Mouse (Mus musculus) myocyte (in vitro differentiated cells): ENCODE measurements at regions not wholly inside any gene's neighbourhood (a gene's known extent, or its start where the extent isn't known, plus 50 kb on each side); places are given as distances from the start of the nearest gene placed in this dataset.
"Not testable (repeated sequence)": the region's sequence is repeated elsewhere in the genome, so short reads cannot be mapped to it uniquely, and the experiment has no call there.

ENCODE experiments used
- H3K27me3 ChIP-seq: one replicate; pipeline ENCODE4 v1.6.1; 2011; ENCODE audit not compliant: control insufficient read depth, insufficient read depth, insufficient read length
- H3K36me3 ChIP-seq: one replicate; pipeline ENCODE4 v1.6.1; 2011; ENCODE audit not compliant: control insufficient read depth, insufficient read depth
- H3K4me2 ChIP-seq: one replicate; pipeline ENCODE4 v1.6.1; 2011; ENCODE audit warnings: low read depth, control low read depth
- H3K4me3 ChIP-seq: one replicate; pipeline ENCODE4 v1.5.1; 2011; ENCODE audit warnings: mild to moderate bottlenecking, control low read depth, moderate library complexity
- H3K79me2 ChIP-seq: one replicate; pipeline ENCODE4 v1.6.1; 2011; ENCODE audit not compliant: control insufficient read depth, insufficient read depth
- H3ac ChIP-seq: one replicate; pipeline ENCODE4 v1.6.1; 2011; ENCODE audit not compliant: control insufficient read depth, insufficient read length
- CEBPB ChIP-seq: IDR thresholded peaks from 2 replicates; pipeline ENCODE4 v1.6.1; 2011; ENCODE audit warnings: mild to moderate bottlenecking, moderate library complexity; ENCODE audit not compliant: poor library complexity, insufficient read depth, severe bottlenecking
- E2F4 ChIP-seq: IDR thresholded peaks from one replicate; pipeline ENCODE4 v1.6.1; 2011; ENCODE audit warnings: mild to moderate bottlenecking, control low read depth, moderate library complexity; ENCODE audit not compliant: insufficient read depth
- MAX ChIP-seq: IDR thresholded peaks from one replicate; pipeline ENCODE4 v1.6.1; 2011; ENCODE audit warnings: low read depth, mild to moderate bottlenecking, control low read depth
- MYOD1 ChIP-seq, 3 experiments: IDR thresholded peaks; one replicate each; pipeline ENCODE4 v1.6.1; 2011; ENCODE audit warnings: control low read depth in 2 of 3, low read depth in 2 of 3, mild to moderate bottlenecking in 2 of 3, moderate library complexity in 1 of 3; ENCODE audit not compliant: insufficient read length in 2 of 3, control insufficient read depth in 1 of 3
- MYOG ChIP-seq, 3 experiments: IDR thresholded peaks; one replicate each; pipeline ENCODE4 v1.6.1; 2011; ENCODE audit warnings: control low read depth in 2 of 3, low read depth in 2 of 3, mild to moderate bottlenecking in 2 of 3; ENCODE audit not compliant: insufficient read length in 2 of 3, control insufficient read depth in 1 of 3, insufficient read depth in 1 of 3
- POLR2A ChIP-seq: IDR thresholded peaks from one replicate; pipeline ENCODE4 v1.6.1; 2011; ENCODE audit warnings: low read depth, mild to moderate bottlenecking, control low read depth, moderate library complexity; ENCODE audit not compliant: insufficient read length
- POLR2AphosphoS2 ChIP-seq: IDR thresholded peaks from one replicate; pipeline ENCODE4 v1.6.1; 2011; ENCODE audit warnings: low read depth, control low read depth; ENCODE audit not compliant: insufficient read length
- REST ChIP-seq: IDR thresholded peaks from one replicate; pipeline ENCODE4 v1.6.1; 2011; ENCODE audit warnings: mild to moderate bottlenecking, control low read depth, moderate library complexity; ENCODE audit not compliant: insufficient read depth, insufficient read length
- SRF ChIP-seq: IDR thresholded peaks from one replicate; pipeline ENCODE4 v1.6.1; 2011; ENCODE audit warnings: low read depth; ENCODE audit not compliant: control insufficient read depth, insufficient read length
- TCF12 ChIP-seq: IDR thresholded peaks from one replicate; pipeline ENCODE4 v1.6.1; 2011; ENCODE audit warnings: mild to moderate bottlenecking, control low read depth; ENCODE audit not compliant: poor library complexity, insufficient read depth, severe bottlenecking
- TCF3 ChIP-seq: IDR thresholded peaks from one replicate; pipeline ENCODE4 v1.6.1; 2011; ENCODE audit warnings: low read depth, control low read depth; ENCODE audit not compliant: insufficient read length
- USF1 ChIP-seq: IDR thresholded peaks from one replicate; pipeline ENCODE4 v1.6.1; 2011; ENCODE audit warnings: low read depth, mild to moderate bottlenecking, control low read depth, moderate library complexity

DNA sequence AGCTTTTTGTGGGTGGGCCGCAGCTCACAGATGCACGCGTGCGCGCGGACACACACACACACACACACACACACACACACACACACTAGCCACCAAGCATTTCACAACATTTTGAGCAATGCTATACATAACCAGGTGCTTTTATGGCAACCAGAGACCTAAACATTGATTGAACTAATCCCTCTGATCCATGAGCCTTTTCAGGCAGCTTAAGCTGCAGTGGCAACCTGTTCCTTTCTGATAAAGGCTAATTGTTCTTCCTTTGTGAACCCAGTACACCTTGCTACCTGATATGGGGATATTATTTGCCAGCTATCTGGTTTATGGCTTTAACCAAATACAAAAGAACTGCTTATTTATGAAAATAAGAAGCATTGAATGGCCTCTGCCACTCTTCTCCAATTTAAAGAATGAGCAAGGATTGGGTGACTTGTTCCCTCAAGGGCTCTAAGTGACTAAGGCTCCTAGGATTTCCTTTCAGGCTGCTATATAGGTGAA is 651.2 kb downstream of the A830018L16Rik start:
- Histone ChIP-seq H3K36me3 (no peaks in the 10 kb centered on the region), H3K4me3 (no peak overlapping the region), H3K4me2 (no peak overlapping the region), H3K27me3 (no peaks in the 10 kb centered on the region), H3ac (no peak overlapping the region), H3K79me2 (no peaks in the 10 kb centered on the region)
- TF ChIP-seq USF1 = no peak

GRCm38 (mm10) chr1:12092564-12093504 is 678.9 kb downstream of the A830018L16Rik start:
- no peaks in the 10 kb centered on the region for H3K36me3 ChIP-seq
- H3K27me3 ChIP-seq = no peaks in the 10 kb centered on the region
- no peak overlapping the region for H3K4me2 ChIP-seq
- no peak overlapping the region for H3K4me3 ChIP-seq
- no peaks in the 10 kb centered on the region for H3K79me2 ChIP-seq
- TF ChIP-seq POLR2A (no peak), MYOG (IDR thresholded peaks at IDR 0.05; ENCODE audit: control insufficient read depth in 1 of 3, insufficient read depth in 1 of 3, insufficient read length in 2 of 3, low read depth in 2 of 3) (no peak), MAX (no peak), MYOD1 (IDR thresholded peaks at IDR 0.05; ENCODE audit: control insufficient read depth in 1 of 3, insufficient read length in 2 of 3, low read depth in 2 of 3) (no peak), CEBPB (no peak), USF1 (no peak), SRF (no peak), TCF3 (no peak)
- H3ac ChIP-seq = no peak overlapping the region

GRCm38 (mm10) chr1:12115041-12115828 is 701.3 kb downstream of the A830018L16Rik start:
- Histone ChIP-seq H3K27me3 (no peaks in the 10 kb centered on the region), H3K36me3 (no peaks in the 10 kb centered on the region), H3K79me2 (no peaks in the 10 kb centered on the region), H3ac (no peak overlapping the region), H3K4me3 (no peak overlapping the region), H3K4me2 (no peak overlapping the region)
- no peak for TF ChIP-seq MYOG (IDR thresholded peaks at IDR 0.05; ENCODE audit: control insufficient read depth in 1 of 3, insufficient read depth in 1 of 3, insufficient read length in 2 of 3, low read depth in 2 of 3)
- TF ChIP-seq MAX = no peak
- TF ChIP-seq SRF = no peak
- TF ChIP-seq MYOD1 (IDR thresholded peaks at IDR 0.05; ENCODE audit: control insufficient read depth in 1 of 3, insufficient read length in 2 of 3, low read depth in 2 of 3) = no peak
- TF ChIP-seq TCF12 = no peak
- no peak for TF ChIP-seq TCF3
- no peak for TF ChIP-seq USF1
- TF ChIP-seq E2F4 = no peak
- no peak for TF ChIP-seq POLR2AphosphoS2
- no peak for TF ChIP-seq REST
- no peak for TF ChIP-seq POLR2A

- Histone ChIP-seq H3K36me3 (no peaks in the 10 kb centered on the region), H3K27me3 (no peaks in the 10 kb centered on the region), H3K79me2 (no peaks in the 10 kb centered on the region), H3K4me3 (no peak overlapping the region), H3ac (no peak overlapping the region), H3K4me2 (peak overlapping the region; percentile 40)
- no peak for TF ChIP-seq MYOG (IDR thresholded peaks at IDR 0.05; ENCODE audit: control insufficient read depth in 1 of 3, insufficient read depth in 1 of 3, insufficient read length in 2 of 3, low read depth in 2 of 3)
Observed at GRCm38 (mm10) chr1:12117083-12117482, 703.2 kb downstream of the A830018L16Rik start.

GRCm38 (mm10) chr1:12120926-12121325 is 707.0 kb downstream of the A830018L16Rik start:
- Histone ChIP-seq H3ac (no peak overlapping the region), H3K4me2 (no peak overlapping the region), H3K79me2 (no peaks in the 10 kb centered on the region), H3K27me3 (no peaks in the 10 kb centered on the region), H3K4me3 (no peak overlapping the region), H3K36me3 (no peaks in the 10 kb centered on the region)
- TF ChIP-seq E2F4 (no peak), POLR2AphosphoS2 (no peak), TCF12 (no peak), REST (no peak), POLR2A (no peak), CEBPB (no peak)

DNA sequence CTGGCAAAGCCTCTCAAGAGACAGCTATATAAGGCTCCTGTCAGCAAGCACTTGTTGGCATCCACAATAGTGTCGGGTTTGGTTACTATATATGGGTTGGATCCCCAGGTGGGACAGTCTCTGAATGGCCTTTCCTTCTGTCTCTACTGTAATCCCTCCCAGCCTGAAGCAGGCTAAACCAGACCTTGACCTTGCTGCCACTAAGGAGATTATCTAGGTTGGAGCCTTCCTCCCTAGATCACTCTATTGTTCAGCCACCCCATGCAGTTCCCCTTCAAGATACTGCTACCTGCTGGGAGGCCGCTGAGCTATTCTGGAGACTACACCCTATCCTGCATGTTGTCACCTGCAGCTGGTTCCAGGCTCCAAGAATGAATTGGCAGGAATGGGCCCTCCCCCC is 712.7 kb downstream of the A830018L16Rik start:
- not testable (repeated sequence) for H3K27me3 ChIP-seq, H3K4me3 ChIP-seq, H3ac ChIP-seq, H3K79me2 ChIP-seq, H3K36me3 ChIP-seq, H3K4me2 ChIP-seq
